Mouse (Mus musculus): Measurements from ENCODE around the gene Gm9780.
"Not testable (repeated sequence)": the region's sequence is repeated elsewhere in the genome, so short reads cannot be mapped to it uniquely, and the experiment has no call there.

DNA sequence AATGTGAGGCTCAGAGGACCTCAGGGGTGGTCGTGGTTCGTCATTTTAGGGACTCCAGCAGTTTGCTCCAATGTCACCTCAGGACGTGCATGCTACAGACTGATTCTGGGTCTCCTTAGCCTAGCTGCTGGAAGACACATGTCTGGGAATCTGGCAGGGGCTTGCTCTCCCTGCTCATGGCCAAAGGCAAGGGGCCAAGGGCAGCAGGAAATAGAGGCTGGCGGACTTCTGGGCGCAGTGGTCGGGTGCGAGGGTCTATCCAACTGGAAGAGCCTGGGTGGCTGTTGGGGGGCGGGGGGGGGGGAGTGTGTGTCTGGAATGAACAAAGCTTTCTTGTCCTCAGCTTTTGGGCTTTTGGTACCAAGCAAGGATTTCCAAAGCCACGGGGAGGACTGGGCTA lies 6.3 kb upstream of the Gm9780 start:
- not testable (repeated sequence) for TF ChIP-seq CTCF (IDR thresholded peaks at IDR 0.05; ENCODE audit: extremely low read depth, insufficient read length, insufficient replicate concordance, low read depth, low read length); POLR2A (IDR thresholded peaks at IDR 0.05; ENCODE audit: low read depth, low read length)

All from small intestine, adult 2 months (tissue).